Mouse (Mus musculus) lung, adult 2 months (tissue): ENCODE results near the gene Mipol1.

Experiments used
- CTCF ChIP-seq: fragments of 200-500 bp; IDR thresholded peaks from 2 replicates; pipeline ENCODE4 v1.5.1; 2011; ENCODE audit warnings: mild to moderate bottlenecking, low read length, control low read depth; ENCODE audit not compliant: insufficient read depth
- POLR2A ChIP-seq: fragments of 200-500 bp; IDR thresholded peaks from 2 replicates; pipeline ENCODE4 v1.6.1; 2011; ENCODE audit warnings: low read depth, mild to moderate bottlenecking, control low read depth, low read length, borderline replicate concordance; ENCODE audit errors: extremely low read depth

- no peak for TF ChIP-seq CTCF
- TF ChIP-seq POLR2A = peak; percentile 17; the same call in 1 of the 2 replicates
Observed at GRCm38 (mm10) chr12:57211353-57212311, 18.6 kb upstream of the Mipol1 start.
